Mouse (Mus musculus) limb, embryonic 13.5 days (tissue): ENCODE results near the gene Wwc1. TPM values are rescaled to one million over a fixed set of nuclear protein-coding genes. Genes with fewer than 3 reads are reported as not detected.

Experiments used
- ATAC-seq: fragments of 200-750 bp; cut with Nextera tagmentation; 2 replicates; pipeline ENCODE4 v1.8.0; 2017; ENCODE audit warnings: low read depth, moderate number of reproducible peaks, moderate TSS enrichment; ENCODE audit not compliant: low FRiP score
- H3K27ac ChIP-seq: fragments of 300-500 bp; sonication (generic); 2 replicates; pipeline ENCODE4 v1.5.1; 2015; ENCODE audit warnings: inconsistent platforms, mild to moderate bottlenecking, moderate library complexity
- H3K27me3 ChIP-seq: fragments of 300-500 bp; sonication (generic); 2 replicates; pipeline ENCODE4 v1.6.1; 2015; ENCODE audit warnings: mild to moderate bottlenecking, inconsistent platforms
- H3K36me3 ChIP-seq: fragments of 300-500 bp; sonication (generic); 2 replicates; pipeline ENCODE4 v1.6.1; 2015; ENCODE audit warnings: inconsistent platforms, mild to moderate bottlenecking, moderate library complexity
- H3K4me1 ChIP-seq: fragments of 300-500 bp; sonication (generic); 2 replicates; pipeline ENCODE4 v1.6.1; 2015; ENCODE audit warnings: inconsistent platforms
- H3K4me2 ChIP-seq: fragments of 300-500 bp; sonication (generic); replicated peaks from 2 replicates; pipeline ENCODE4 v1.6.1; 2015; ENCODE audit warnings: inconsistent platforms, mild to moderate bottlenecking, moderate library complexity
- H3K4me3 ChIP-seq: fragments of 300-500 bp; sonication (generic); 2 replicates; pipeline ENCODE4 v1.5.1; 2015; ENCODE audit warnings: moderate library complexity, mild to moderate bottlenecking, inconsistent platforms
- H3K9ac ChIP-seq: fragments of 300-500 bp; sonication (generic); 2 replicates; pipeline ENCODE4 v1.6.1; 2015; ENCODE audit warnings: mild to moderate bottlenecking, inconsistent platforms
- H3K9me3 ChIP-seq: fragments of 300-500 bp; sonication (generic); 2 replicates; pipeline ENCODE4 v1.6.1; 2016; ENCODE audit warnings: inconsistent platforms
- WGBS: fragments of 180-500 bp; shearing (Covaris S2); methylation state at CpG from one replicate; pipeline ENCODE4 v1.1.7; 2015; 5-methylcytosine and 5-hydroxymethylcytosine counted together
- polyA plus RNA-seq: library from polyadenylated mRNA; unstranded; fragments of >200 nt; fragmentation: Nextera tagmentation; extraction: Ambion mirVana; gene quantifications from 2 replicates; pipeline ENCODE4 v1.2.1, GENCODE M21; 2015

Gene Wwc1
- polyA plus RNA-seq, 1 experiment from 2014 or later: 4.6 TPM

DNA sequence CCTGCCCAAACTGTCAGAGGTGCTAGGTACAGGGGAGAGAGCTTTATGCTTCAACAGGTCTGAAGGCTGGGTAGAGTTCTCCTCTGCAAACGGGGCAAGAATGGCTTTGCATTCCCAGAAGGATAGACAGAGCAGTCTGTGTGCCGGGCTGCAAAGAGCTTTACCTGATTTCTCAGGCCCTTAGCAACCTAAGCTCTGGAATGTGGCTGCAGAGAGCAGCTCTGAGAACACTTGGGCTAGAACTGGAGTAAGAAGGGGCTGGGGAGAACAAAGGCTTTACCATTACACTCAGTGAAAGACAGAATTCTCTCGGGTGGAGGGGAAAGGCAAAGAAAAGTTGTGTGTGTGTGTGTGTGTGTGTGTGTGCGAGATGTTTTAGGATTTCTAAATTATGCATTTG lies 86.9 kb downstream of the Wwc1 start:
- no peaks in the 10 kb centered on the region for H3K9me3 ChIP-seq
- H3K4me2 ChIP-seq: peak overlapping the region; percentile 29; the same call in 1 of the 2 replicates
- ATAC-seq: peak; percentile 13; the same call in 1 of the 2 replicates
- H3K36me3 ChIP-seq: no peaks in the 10 kb centered on the region
- peak overlapping the region; percentile 83 for H3K27ac ChIP-seq
- WGBS: 38% methylated on average over 4 of the region's 4 CpGs
- peaks cover 23% of the 10 kb centered on the region for H3K4me1 ChIP-seq
- H3K27me3 ChIP-seq: no peaks in the 10 kb centered on the region
- H3K4me3 ChIP-seq: no peak overlapping the region
- no peak overlapping the region for H3K9ac ChIP-seq

DNA sequence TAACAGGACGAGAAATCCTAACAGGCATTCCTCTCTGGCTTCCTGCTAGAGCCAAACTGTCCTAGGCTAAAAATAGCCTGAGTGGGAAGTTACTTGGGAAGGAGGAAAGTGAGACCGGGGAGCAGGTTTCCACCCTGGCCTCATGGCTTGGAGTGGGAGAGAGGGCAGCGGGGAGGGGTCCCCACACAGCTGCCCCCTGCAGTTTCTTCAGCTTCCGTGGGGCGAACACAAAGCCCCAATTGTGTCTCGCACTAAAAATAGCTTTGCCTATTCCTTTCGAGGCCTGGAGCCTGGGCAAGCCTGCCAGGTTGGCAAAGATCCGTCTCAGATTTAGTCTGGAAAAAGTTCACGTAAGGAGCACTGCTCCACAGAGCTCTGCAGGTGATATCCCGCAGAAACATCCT lies 87.3 kb downstream of the Wwc1 start:
- Histone ChIP-seq H3K4me2 (peak overlapping the region; percentile 29; the same call in 1 of the 2 replicates), H3K9ac (no peak overlapping the region), H3K27me3 (no peaks in the 10 kb centered on the region), H3K4me1 (peaks cover 23% of the 10 kb centered on the region), H3K9me3 (no peaks in the 10 kb centered on the region), H3K4me3 (no peak overlapping the region), H3K36me3 (no peaks in the 10 kb centered on the region), H3K27ac (peak overlapping the region; percentile 83)
- 46% methylated on average over 10 of the region's 10 CpGs for WGBS
- ATAC-seq: peak; percentile 66; the same call in 1 of the 2 replicates

DNA sequence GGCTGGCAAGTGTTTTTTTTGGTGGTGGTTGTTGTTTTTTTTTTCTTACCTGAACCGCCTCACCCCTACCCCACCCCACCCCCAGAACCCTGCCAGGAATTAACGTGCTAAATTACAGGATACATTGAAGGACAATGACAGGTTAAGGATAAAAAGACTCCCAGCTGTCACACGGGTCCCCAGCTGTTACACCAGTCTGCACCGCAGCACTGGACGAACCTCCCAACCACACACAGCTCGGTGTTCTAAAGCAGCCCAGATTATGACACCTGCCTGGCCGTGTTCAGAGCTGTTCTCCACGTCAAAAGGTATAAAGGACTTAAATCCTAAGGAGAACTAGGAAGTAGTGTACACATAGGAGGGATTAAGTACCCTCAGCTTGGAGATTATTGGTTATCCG lies 88.0 kb downstream of the Wwc1 start:
- Histone ChIP-seq H3K9ac (no peak overlapping the region), H3K4me3 (no peak overlapping the region), H3K9me3 (no peaks in the 10 kb centered on the region), H3K4me2 (no peak overlapping the region), H3K36me3 (no peaks in the 10 kb centered on the region), H3K27me3 (no peaks in the 10 kb centered on the region), H3K4me1 (peaks cover 23% of the 10 kb centered on the region), H3K27ac (peak overlapping the region; percentile 83; the same call in 1 of the 2 replicates)
- 63% methylated on average over 9 of the region's 9 CpGs for WGBS
- no peak for ATAC-seq

DNA sequence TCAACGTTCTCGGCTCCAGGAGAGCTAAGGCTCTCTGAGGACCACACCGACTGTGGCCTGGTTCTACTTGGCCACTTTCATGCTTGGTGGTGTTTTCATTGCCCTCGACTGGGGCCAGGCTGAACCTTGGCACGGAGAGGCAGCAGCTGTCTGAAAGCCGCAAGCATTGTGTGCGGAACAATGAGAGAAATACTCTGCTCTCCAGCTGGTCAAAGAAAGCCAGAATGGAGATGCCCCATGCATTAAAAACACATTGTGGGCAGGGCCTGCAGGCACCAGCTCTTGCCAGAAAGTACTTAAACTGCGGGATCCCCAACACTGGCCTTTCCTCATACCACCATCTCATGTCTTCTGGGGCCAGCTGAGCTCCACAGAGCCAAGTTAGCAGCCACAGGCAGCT lies 91.5 kb downstream of the Wwc1 start:
- H3K27ac ChIP-seq: no peak overlapping the region
- H3K4me1 ChIP-seq: peaks cover 16% of the 10 kb centered on the region
- 86% methylated on average over 8 of the region's 8 CpGs for WGBS
- no peaks in the 10 kb centered on the region for H3K27me3 ChIP-seq
- no peak overlapping the region for H3K4me3 ChIP-seq
- H3K9me3 ChIP-seq: no peaks in the 10 kb centered on the region
- H3K36me3 ChIP-seq: no peaks in the 10 kb centered on the region
- no peak overlapping the region for H3K9ac ChIP-seq
- no peak overlapping the region for H3K4me2 ChIP-seq
- no peak for ATAC-seq

DNA sequence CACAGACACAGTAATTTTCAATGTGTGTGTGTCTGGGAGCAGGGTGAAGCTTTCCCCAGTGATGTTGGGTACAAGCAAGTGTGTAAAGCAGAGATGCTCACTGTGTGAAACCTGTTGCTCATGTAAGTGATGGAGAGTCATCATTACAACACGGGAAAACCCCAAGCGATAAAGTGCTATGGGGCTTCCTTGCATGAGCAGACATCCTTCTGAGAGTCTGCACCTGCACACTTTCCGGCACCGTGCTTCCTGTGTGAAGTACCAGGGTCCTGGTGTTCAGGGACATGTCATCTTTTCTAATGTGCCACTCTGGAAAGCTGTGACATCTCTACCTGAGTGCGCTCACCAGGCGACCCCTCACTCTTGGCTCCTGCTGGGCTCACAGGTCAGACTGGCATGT lies 97.5 kb downstream of the Wwc1 start:
- WGBS: 89% methylated on average over 6 of the region's 6 CpGs

DNA sequence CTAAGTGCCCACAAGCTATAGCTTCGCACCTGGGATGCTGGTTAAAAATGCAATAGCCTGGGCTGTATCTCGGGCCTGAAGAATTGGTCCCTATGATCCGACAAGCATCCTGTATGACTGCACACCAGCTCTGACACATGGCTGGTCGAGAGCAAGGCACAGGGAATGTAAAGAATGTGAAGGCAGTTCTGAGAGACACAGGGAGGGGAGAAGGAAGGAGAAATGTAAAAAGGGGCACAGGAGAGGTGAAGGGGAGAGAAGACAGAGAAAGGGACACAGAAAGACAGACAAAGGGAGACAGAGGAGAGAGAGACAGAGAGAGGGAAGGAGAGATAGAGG lies 101.8 kb downstream of the Wwc1 start:
- H3K9me3 ChIP-seq: no peaks in the 10 kb centered on the region
- H3K27ac ChIP-seq: no peak overlapping the region
- no peak overlapping the region for H3K4me2 ChIP-seq
- H3K4me1 ChIP-seq: peaks cover 16% of the 10 kb centered on the region; the same call in 1 of the 2 replicates
- no peaks in the 10 kb centered on the region for H3K36me3 ChIP-seq
- no peaks in the 10 kb centered on the region for H3K27me3 ChIP-seq
- WGBS: 50% methylated on average over 4 of the region's 4 CpGs
- ATAC-seq: no peak
- no peak overlapping the region for H3K4me3 ChIP-seq
- no peak overlapping the region for H3K9ac ChIP-seq

More for the DNA sequence above, 97.5 kb downstream of the Wwc1 start:
- no peaks in the 10 kb centered on the region for H3K36me3 ChIP-seq
- no peak overlapping the region for H3K4me2 ChIP-seq
- H3K4me1 ChIP-seq: peaks cover 6% of the 10 kb centered on the region; the same call in 1 of the 2 replicates
- H3K9me3 ChIP-seq: no peaks in the 10 kb centered on the region
- no peak overlapping the region for H3K27ac ChIP-seq
- H3K27me3 ChIP-seq: no peaks in the 10 kb centered on the region
- no peak for ATAC-seq
- H3K4me3 ChIP-seq: no peak overlapping the region
- H3K9ac ChIP-seq: no peak overlapping the region

DNA sequence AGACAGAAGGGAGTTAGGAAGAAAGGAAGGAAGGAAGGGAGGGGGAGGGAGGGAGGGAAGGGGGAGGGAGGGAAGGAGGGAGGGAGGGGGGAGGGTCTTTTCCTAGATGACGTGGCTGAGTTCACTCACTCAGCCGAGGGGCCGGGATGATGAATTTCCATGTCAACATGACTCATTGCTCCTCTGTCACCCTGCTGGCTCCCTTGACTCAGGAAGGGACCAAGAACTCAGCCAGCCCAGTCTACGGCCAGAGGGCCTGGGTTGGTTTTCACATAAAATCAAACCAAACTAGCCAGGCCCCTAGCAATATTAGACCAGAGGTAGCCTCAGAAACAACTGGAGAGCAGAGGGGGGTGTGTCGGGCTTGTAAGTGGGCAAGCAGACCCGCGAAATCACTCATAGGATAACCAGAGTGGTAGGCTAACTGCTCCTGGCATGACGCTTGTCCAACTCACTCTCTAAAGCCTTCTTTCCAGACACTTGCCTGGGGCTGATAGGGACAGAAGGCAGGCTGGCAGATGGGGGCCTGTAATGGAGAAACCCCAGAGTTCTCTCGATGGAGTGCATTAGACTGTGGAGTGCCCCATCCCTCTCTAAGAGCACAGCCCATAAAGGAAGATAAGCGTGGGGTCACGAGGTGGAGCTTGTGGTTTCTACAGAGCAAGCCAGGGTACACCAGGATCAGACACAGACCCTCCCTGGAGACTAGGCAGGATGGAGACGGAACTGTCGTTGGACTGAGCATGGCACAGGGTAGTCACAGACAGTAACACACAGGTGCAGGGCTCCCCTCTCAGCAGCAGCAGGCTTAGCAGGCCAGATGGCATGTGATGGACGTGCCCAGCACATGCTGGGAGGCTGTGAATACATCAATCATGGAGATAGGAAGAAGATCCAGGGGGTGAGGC lies 102.4 kb downstream of the Wwc1 start:
- Histone ChIP-seq H3K4me2 (no peak overlapping the region), H3K36me3 (no peaks in the 10 kb centered on the region), H3K9me3 (no peaks in the 10 kb centered on the region), H3K27ac (no peak overlapping the region), H3K4me1 (peaks cover 16% of the 10 kb centered on the region; the same call in 1 of the 2 replicates), H3K4me3 (no peak overlapping the region), H3K27me3 (no peaks in the 10 kb centered on the region), H3K9ac (no peak overlapping the region)
- ATAC-seq: peak; percentile 21; the same call in 1 of the 2 replicates
- WGBS: 49% methylated on average over 14 of the region's 14 CpGs

DNA sequence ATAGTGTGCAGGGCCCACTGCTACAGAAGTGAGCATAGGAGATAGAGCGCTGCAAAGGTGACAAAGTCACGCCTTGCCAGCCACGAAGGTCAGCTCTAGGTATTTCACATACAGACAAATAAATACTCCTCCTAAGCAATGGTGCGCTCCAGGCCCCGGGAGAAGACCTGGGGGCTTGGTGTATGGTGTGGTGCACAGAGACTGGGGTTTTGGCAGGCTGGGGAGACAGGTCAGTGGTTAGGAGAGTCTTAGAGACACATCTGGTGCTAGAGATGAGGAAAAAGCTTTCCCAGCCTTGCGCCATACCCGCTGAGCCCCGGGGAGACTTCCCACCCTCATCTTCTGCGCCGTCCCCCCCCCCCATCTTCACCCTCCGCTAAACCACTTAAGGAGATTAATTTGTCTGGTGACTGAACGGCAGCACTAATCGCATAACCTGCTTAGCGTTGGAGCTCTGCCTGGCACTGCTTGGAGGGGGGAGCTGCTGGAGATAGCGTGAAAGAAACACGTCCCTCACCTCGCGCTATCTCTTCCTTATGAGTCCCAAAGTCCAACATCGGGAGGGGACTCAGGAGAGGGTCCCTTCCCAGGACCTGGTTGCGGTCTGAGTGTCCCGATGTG lies 106.6 kb downstream of the Wwc1 start:
- ATAC-seq: no peak
- 50% methylated on average over 21 of the region's 21 CpGs for WGBS
- Histone ChIP-seq H3K4me3 (no peak overlapping the region), H3K27me3 (no peaks in the 10 kb centered on the region), H3K4me2 (no peak overlapping the region), H3K36me3 (no peaks in the 10 kb centered on the region), H3K9me3 (no peaks in the 10 kb centered on the region), H3K27ac (no peak overlapping the region), H3K9ac (no peak overlapping the region), H3K4me1 (peaks cover 19% of the 10 kb centered on the region; the same call in 1 of the 2 replicates)

DNA sequence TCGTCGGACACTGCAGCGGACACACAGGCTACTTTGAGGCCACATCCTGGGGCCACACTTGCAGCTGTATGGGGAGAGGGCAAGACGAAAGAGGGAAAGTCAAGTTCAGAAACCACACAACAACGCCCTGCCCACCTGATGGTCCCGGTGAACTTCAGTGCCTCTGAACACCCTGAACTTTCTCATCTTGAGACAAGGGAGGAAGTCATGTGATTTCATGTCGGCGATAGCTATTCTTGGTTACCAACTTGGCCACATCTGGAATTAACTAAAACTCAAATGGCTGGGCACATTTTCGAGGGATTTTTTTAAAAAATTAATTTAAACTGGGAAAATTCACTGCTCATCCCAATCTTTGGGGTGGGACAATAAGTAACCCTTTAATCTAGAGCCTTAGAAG lies 109.4 kb downstream of the Wwc1 start:
- 68% methylated on average over 9 of the region's 9 CpGs for WGBS
- H3K27ac ChIP-seq: no peak overlapping the region
- ATAC-seq: no peak

DNA sequence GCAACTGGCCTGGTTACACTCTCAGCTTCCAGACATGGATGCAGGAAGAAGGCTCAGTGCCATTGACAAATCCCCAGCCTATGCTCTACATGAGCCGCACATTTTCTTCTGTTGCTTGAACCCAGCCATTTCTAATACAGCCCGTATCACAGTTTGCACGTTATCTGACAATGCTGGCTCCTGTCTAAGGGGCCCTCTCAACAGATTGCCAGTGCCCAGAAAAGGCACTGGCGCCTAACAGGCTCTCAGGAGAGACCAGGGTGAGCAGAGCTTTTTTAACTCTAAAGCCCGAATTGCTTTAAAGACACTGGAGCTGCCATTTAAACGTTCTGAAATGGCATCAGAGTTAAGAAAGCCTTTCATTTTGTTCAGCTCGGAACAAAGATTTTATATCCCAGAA lies 114.2 kb downstream of the Wwc1 start:
- H3K9me3 ChIP-seq: no peaks in the 10 kb centered on the region
- no peak for ATAC-seq
- H3K9ac ChIP-seq: no peak overlapping the region
- no peak overlapping the region for H3K4me3 ChIP-seq
- no peaks in the 10 kb centered on the region for H3K27me3 ChIP-seq
- 64% methylated on average over 7 of the region's 7 CpGs for WGBS
- no peak overlapping the region for H3K4me2 ChIP-seq
- no peak overlapping the region for H3K27ac ChIP-seq
- no peaks in the 10 kb centered on the region for H3K36me3 ChIP-seq
- peaks cover 24% of the 10 kb centered on the region for H3K4me1 ChIP-seq

More for the DNA sequence above, 109.4 kb downstream of the Wwc1 start:
- Histone ChIP-seq H3K9ac (no peak overlapping the region), H3K9me3 (no peaks in the 10 kb centered on the region), H3K4me2 (no peak overlapping the region), H3K27me3 (no peaks in the 10 kb centered on the region), H3K36me3 (no peaks in the 10 kb centered on the region), H3K4me3 (no peak overlapping the region), H3K4me1 (0 out of 2 replicates have a peak, but pooled peaks cover 4% of the 10 kb centered on the region)

DNA sequence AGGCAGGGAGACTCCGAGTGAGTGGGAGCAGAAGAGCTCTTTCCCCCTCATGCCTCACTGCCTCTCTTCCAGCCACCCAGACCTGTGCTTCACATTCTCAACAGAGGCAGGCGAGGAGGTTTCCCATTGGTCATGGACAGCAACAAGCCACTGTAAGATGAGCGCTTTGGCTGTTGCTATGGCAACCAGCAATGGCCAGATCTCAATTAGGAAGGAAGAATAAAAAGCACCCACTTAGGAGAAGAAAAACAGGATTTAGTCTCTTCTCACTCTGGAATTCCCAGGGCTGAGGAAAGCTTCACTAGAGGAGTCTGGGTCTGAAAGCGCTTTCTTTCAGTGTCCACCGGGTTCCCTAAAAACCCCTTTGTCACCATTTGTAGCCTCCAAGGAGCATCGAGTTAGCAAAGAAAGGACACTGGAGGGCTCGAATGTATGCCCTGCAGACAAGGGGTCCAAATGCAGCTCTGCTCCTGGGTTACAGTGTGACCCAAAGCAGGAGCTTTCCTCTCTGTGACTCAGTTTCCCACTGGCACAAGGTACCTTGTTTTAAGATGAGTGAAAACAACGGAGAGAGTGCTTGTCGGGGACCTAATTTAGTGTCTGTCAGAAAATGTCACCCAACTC lies 115.2 kb downstream of the Wwc1 start:
- Histone ChIP-seq H3K4me2 (peak overlapping the region; percentile 46), H3K9ac (peak overlapping the region; percentile 15; the same call in 1 of the 2 replicates)

DNA sequence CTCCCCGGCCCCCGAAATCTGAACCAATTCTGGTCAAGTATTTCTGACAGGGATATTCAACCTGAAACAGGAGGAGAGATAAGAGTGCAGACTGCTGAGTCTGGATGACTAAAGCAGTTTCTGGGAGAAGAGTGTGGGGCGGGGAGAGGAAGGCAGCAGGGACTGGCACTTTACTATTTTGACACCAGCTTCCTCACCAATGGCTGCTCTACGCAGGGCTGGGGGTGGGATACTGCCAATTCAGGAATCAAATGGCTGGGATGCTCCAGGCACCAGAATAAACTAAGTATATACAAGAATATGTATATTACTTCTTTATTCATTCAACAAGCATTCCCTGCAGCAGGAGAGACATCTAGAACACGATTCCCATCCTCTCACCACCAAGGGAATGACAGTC lies 116.7 kb downstream of the Wwc1 start:
- H3K27me3 ChIP-seq: no peaks in the 10 kb centered on the region

More for the DNA sequence above, 115.2 kb downstream of the Wwc1 start:
- no peak overlapping the region for H3K4me3 ChIP-seq
- no peaks in the 10 kb centered on the region for H3K9me3 ChIP-seq
- ATAC-seq: peak; percentile 91
- no peaks in the 10 kb centered on the region for H3K36me3 ChIP-seq
- no peaks in the 10 kb centered on the region for H3K27me3 ChIP-seq
- peak overlapping the region; percentile 56; the same call in 1 of the 2 replicates for H3K27ac ChIP-seq
- peaks cover 21% of the 10 kb centered on the region for H3K4me1 ChIP-seq
- WGBS: 27% methylated on average over 9 of the region's 9 CpGs

More for the DNA sequence above, 116.7 kb downstream of the Wwc1 start:
- Histone ChIP-seq H3K36me3 (no peaks in the 10 kb centered on the region), H3K4me1 (peaks cover 21% of the 10 kb centered on the region), H3K4me2 (no peak overlapping the region), H3K9me3 (no peaks in the 10 kb centered on the region), H3K27ac (no peak overlapping the region), H3K4me3 (no peak overlapping the region), H3K9ac (no peak overlapping the region)
- WGBS: 86% methylated on average over 5 of the region's 5 CpGs
- ATAC-seq: no peak
